Mouse (Mus musculus): ENCODE data around the gene Gm10306.

The Gm10306 gene

DNA sequence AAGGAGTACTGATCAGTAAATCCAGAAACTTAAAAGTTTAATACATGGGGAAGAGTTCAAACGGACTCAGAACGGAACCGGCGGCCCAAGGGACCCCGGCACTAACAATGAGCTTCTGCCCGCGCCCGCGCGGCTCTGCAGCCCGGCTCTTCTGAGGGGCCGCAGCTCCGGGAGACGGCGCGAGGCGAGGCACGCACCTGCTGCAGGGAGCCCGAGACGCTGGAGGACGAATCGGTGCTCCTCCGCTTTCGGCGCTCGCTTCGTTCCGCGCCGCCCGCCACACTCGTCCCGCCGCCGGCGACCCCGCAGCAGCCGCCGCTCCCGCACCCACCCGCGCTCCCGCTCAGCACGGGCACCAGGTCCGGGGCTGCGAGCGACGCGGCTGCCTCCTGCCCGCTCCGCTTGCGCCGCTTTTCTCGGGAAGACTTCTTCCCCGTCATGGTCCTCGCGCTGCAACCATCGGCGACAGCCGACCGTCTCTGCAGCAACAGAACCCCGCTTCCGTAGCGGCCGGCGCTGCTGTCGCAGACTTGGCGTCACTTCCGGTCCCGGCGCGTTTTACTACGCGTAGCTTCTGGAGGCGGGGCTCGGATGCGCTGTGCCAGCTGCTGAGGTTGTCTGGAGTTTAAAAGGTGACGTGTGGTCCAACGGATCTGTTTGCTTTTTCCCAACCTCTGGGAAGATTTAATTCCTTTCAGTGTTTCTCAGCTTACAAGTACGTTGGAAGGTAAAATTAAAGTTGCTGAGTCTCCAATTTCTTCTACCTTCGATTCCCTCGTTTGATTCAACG, at the start of gene Gm10306, which contains the start of gene Caap1:
Gene Gm10306, plus strand, starts transcription at position 282 of the 790 bp plus-strand sequence.
Gene Caap1, minus strand, starts transcription at position 532 of the 790 bp plus-strand sequence.
- in situ Hi-C loops (cut with MboI, MseI), result loop anchor here (5.0 kb wide), 1 partner anchor 41 kb away; no protein-coding TSS in a partner anchor

DNA sequence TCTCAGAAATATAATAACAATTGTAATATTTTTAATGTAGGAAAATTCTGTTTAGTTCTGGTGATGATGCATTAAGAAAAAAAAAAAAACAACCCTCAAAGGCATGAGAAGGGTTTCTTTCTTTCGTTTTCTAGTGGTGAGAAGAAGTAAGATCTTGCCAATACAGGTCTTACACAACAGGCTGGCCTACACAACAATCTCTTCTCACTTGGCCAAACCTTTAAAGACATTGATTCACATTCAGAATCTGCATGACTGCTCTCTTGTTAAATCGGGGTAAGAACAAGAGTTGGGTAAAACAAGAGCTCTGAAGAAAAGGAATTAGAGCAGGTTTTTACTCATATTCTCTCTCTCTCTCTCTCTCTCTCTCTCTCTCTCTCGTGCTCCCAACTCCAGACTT, 41.0 kb upstream of the Gm10306 start:
- in situ Hi-C loops (cut with MboI, MseI), result loop anchor here (25.0 kb wide), 1 partner anchor 953 kb away; no protein-coding TSS in a partner anchor

DNA sequence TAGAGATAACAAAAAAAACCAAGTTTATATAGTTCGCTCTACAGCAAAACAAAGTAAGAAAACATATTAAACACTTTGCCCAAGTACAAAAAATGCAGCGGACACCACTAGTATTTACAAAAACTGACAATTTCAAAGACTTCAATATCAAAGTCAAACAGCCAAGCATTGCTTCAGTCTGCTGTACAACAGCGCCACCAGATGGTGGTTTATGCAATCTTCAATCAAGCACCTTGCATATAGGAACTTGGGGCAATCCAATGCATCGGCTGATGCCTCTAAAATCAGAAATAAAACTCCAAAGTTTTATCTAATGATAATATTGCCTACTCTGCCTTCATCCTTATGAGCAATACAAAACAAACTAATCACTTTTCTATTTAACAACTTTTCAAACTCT, 38.7 kb upstream of the Gm10306 start:
- in situ Hi-C loops (cut with MboI, MseI), result loop anchor here (25.0 kb wide), 1 partner anchor 955 kb away; no protein-coding TSS in a partner anchor

DNA sequence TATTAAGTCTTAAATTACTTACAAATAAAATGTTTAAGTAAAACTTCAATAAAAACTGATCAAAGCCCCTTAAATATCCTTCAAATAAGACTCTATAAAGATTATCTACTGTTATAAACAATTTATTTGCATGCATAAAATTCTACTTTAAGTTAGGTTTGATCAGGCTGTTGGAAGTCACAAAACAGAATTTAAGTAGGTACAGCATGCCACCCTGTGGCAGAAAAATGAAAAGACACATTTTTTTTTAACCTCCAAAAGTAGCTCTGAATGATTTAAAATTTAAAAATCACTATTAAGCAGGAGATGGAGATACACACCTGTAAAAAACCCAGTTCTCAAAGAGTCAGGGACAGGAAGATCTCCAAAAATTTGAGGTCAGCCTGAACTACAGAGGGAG, 33.0 kb upstream of the Gm10306 start:
- in situ Hi-C loops (cut with MboI, MseI), result loop anchor here (10.0 to 25.0 kb wide), 2 partner anchors 961 to 1189 kb away; partner anchors contain the start of gene Tusc1

DNA sequence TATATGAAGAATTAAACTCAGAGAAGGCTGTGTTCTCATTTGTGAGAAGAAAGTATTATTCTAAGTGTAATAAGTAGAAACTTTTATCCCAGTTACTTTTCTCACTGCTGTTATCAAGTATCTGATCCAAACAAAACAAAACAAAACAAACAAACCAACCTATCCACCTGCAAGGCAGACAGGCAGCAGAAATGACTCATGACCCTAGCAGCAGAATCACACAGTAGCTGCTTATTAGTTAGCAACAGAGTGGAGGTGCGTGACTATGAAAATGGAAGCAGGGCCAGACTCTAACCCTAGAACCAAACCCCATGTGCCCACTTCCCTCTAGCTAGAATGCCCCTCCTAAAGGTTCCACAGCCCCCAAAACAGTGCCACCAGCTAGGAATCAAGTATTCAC, 26.9 kb upstream of the Gm10306 start:
- in situ Hi-C loops (cut with MboI, MseI), result loop anchor here (10.0 kb wide), 1 partner anchor 1195 kb away; the partner anchor contains the start of gene Tusc1

DNA sequence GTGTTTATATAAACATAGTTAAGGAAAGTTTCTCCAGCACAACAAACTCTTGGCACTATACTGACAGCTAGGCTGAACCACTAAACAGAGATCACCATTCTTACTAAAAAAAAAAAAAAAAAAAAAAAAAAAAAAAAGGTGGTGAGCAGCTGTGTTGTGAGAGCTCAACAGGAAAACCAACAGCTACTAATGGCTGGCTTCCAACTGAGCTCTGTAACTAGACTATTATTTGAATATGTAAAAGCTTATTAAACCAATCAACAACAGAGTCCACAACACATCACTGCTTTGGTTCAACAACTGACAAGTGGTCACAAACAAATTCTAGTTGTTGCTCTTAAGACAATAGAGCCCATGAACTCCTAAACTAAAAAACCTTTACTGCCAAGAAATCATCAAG, 23.1 kb upstream of the Gm10306 start:
- in situ Hi-C loops (cut with MboI, MseI), result no loop called here

DNA sequence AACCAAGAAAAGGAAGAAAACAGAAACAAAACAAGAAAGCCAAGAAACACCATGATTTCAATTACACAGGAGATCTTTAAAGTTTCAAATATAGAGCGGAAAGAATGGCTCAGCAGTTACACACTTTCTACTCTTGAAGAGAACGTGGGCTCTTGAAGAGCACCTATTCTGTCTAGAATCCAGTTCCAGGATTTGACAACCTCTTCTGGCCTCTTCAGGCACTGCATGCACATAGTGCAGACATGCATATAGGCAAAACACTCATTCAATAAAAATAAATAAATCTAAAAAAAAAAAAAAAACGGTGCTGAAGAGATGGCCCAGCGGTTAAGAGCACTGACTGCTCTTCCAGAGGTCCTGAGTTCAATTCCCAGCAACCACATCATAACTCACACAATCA, 13.3 kb upstream of the Gm10306 start:
- in situ Hi-C loops (cut with MboI, MseI), result no loop called here

DNA sequence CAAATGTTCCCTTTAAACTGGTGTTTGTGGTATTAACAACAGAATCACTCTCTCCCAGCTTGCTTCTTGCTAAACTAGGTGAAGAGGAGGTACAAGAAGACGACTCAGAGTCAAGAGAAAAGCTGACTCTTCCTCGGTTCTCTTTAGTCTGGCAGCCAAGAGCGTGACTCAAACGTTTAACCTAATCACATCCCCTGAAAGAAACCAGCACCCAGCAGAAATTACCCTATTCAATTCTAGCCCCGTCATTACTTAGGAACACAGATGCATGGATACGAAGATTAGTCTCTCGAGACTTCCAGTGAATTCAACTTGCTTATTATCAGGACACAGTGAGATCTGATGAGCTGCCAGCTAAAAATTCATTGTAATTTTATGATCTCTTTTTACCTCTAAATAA, 12.0 kb upstream of the Gm10306 start:
- in situ Hi-C loops (cut with MboI, MseI), result no loop called here

DNA sequence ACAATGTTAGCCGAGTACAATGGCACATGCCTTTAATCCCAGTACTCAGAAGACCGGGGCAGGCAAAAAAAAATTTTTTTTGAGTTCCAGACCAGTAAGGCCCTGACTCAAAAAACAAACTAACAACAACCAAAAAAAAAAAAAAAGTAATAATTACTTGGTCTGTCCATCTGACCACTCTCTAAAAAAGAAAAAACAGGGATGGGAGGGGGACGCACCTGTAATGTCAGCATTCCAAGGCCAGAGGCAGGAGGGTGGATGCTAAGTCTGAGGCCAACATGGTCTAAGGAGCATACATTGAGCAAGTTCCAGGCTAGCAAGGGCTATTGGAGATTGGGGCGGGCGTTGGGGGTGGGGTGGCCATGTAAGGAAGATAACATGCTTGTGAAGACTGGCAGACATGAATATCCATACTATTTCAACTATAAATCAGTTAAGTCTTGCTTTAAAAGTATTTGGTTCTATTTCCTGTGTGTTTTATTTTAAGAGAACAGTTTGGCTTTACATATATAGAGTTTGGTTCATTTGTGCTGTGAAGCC, 1.3 kb upstream of the Gm10306 start:
- in situ Hi-C loops (cut with MboI, MseI), result loop anchor here (5.0 kb wide), 1 partner anchor 42 kb away; no protein-coding TSS in a partner anchor

DNA sequence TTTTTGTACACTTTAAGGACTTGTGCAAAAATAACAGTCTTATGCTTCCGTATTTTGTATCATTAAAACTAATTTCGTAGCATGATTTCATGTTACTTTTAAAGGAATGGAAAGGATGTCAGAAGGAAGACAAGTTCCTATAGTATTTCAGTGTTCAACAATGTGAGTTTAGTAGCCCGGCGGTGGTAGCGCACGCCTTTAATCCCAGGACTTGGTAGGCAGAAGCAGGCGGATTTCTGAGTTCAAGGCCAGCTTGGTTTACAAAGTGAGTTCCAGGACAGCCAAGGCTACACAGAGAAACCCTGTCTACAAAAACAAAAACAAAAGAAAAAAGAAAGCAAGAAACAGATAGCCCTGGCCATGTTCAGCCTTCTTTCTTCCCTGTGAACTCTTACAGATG, 799 bp downstream of the Gm10306 start:
- in situ Hi-C loops (cut with MboI, MseI), result loop anchor here (5.0 kb wide), 1 partner anchor 40 kb away; no protein-coding TSS in a partner anchor

DNA sequence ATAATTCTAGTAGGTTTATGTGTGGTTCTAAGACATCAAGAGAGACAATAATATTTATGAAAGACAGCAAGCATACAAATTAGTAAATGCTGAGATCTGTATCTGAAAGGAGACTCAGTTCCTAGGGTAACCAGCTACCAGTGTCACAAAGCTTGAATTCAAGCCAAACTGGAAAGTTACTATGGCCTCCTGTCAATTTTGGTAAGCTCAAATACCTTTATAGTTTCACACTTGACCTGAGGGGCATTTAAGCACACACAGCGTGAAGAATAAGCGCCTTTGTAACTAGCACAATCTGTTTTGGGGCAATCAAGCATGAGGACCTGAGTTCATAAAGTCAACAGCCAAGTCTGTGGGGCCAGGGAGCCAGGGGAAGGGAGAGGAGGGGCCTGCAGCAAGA, 2.9 kb downstream of the Gm10306 start:
- in situ Hi-C loops (cut with MboI, MseI), result loop anchor here (5.0 kb wide), 1 partner anchor 38 kb away; no protein-coding TSS in a partner anchor

DNA sequence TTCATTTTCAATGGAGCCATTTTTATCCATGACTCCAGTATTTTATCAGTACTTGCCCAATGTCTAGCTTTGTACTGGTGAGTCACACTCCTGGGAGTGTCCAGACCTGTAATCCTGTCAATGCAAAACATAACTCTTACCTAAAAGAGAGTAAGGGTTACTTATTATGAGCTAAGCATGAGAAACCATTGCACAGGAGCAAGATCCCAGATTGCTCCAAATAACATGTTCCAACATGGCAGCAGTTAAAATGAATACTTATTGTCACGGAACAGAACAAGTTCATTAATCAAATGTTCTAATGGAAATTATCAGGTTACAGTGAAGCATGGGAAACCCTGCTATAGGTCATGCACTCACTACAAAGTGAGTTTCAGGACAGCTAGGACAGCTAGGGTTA, 4.0 kb downstream of the Gm10306 start:
- in situ Hi-C loops (cut with MboI, MseI), result no loop called here

DNA sequence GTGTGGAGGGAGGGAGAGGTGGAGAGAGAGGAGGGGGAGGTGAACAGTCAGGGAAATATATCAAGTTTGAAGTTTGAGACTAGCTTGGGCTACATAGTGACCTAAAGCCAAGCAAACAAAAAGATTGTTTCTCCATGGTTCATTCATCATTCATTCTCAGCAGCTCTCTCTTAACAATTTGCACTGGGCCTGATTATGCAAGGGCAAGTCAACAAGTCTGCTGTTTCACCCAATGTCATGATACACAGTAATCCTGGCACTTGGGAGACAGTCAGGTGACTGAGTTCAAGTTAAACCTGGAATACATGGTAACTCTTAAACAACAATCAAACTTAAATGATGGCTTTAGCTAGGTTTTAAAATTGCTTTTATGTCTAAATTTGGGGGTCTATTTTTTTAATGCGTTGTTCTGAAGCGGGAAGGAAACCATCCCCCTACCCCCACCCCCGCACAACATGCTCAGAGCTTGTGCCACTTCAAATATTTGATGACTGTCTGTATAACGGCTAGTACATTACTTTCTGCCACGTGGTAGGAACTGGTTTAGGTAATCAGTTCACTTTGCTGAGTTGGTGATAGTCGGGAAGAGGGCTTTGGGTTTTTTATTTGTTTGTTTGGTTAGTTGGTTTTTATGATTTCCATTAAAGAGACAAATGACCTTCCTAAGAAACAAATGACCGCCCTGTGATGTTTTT, 5.8 kb downstream of the Gm10306 start:
- in situ Hi-C loops (cut with MboI, MseI), result no loop called here

DNA sequence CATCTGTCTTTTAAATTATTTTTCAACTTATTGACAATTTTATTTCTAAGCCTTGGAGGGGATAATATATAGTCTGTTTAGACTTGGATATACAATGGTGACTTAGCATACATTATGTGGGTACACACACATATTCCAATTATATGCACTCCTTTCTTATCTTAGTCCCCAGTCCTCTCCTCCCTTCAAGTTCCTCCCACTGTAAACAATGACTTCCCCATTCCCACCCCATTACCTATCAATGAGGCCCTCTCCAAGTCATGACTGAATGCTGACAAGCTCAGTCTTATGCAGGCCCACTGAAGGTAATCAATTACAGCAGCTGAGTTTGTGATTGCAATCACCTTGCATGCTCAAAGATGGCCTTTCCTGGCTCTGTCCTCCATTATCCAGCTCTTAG, 8.0 kb downstream of the Gm10306 start:
- in situ Hi-C loops (cut with MboI, MseI), result no loop called here

DNA sequence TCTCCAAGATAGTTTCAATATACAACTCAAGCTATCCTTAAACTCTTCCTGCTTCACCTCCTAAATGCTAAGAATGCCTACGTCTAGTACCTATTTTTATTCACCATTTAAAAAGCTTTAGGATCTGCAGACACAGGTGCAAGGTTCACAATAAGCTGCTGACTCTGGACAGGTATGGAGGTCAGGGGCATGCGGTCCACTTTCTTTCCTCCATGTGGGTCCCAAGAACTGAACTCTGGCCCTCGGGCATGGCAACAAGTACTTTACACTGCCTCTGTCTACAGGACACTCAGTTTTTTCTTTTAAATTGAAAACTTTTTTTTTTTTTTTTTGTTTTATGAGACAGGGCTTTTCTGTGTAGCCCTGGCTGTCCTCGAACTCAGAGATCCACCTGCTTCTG, 16.3 kb downstream of the Gm10306 start:
- in situ Hi-C loops (cut with MboI, MseI), result no loop called here

DNA sequence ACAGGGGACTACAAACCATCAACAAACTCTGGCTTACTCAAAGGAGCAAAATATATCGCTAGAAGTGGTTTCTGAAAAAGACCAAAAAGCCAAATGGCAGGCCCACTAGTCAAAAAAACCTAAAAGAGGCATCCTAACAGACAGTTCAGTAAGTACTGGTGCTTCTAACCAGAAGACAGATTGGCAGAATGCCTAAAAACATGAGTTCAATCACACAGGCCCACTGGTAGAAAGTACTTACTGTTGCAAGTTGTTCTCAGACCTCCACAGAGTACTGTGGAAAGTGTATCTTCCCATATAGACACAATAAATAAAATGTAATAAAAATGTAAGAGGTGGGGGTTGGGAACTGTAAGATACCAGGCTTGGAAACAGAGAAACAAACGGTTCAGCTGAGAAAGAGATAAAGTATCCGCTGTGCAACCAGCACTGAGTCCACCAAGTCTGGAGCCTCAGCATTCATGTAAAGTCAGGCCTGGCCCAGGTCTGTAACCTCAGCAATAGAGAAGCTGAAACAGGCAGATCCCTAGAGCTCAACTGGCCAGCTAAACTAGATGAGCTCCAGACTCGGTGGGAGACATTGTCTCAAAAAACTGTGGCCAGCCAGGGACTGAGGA, 35.5 kb downstream of the Gm10306 start:
- in situ Hi-C loops (cut with MboI, MseI), result loop anchor here (25.0 kb wide), 1 partner anchor 1370 kb away; the partner anchor contains the start of gene Hook1

DNA sequence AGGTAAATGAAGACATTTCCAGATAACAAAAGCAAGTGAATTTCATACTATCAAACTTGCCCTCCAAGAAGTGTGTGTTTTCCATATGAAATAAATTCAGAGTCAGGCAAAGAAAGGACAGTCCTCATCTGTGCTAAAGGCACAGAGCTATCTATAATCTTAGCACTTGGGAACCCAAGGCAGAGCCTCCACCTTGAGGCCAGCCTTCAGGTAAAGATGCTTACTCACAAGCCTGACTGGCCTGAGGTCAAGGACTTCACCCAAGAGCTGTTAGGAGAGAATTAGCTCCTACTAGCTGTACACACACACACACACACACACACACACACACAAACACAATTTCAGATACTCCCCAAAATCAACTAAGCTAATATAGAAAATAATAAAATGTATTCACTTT, 36.4 kb downstream of the Gm10306 start:
- in situ Hi-C loops (cut with MboI, MseI), result loop anchor here (25.0 kb wide), 1 partner anchor 1370 kb away; the partner anchor contains the start of gene Hook1

DNA sequence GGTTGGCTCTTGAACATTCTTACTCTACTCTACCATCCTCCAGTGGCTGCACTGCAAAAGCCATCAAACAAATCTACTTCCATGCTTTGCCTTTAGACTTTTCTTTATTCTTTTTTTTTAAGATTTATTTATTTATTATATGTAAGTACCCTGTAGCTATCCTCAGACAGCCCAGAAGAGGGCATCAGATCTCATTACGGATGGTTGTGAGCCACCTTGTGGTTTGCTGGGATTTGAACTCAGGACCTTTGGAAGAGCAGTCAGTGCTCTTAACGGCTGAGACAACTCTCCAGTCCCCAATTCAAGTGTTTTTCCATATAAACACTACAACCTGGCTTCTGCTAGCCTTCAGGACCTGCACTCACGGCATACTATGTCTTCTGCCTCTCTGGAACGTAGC, 45.0 kb downstream of the Gm10306 start:
- in situ Hi-C loops (cut with MboI, MseI), result no loop called here

DNA sequence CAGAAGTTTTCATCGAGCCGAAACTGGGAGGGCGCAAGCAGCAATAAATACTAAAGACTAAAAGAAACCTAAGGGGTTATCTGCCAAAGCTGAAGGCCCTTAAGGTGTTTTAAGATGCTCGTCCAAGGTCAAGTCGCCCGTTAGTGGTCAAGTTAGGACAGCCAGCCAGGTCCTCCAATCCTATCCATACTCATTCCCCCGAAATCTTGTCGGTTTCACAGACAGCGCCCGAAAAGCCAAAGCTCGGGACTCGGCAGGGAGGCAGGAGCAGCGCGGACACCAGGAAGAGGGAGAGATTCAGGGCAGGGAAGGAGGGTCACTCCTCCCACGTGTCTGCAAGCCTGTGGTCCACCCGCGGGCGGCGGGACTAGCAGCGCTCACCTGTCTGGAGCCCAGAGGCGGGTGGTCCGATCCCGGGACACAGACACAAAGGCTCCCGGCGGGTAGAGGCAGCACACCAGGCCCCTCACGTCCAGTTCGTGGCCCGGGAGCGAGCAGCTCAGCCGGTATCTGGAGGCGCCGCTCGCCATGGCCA, 46.2 kb downstream of the Gm10306 start:
- in situ Hi-C loops (cut with MboI, MseI), result no loop called here

DNA sequence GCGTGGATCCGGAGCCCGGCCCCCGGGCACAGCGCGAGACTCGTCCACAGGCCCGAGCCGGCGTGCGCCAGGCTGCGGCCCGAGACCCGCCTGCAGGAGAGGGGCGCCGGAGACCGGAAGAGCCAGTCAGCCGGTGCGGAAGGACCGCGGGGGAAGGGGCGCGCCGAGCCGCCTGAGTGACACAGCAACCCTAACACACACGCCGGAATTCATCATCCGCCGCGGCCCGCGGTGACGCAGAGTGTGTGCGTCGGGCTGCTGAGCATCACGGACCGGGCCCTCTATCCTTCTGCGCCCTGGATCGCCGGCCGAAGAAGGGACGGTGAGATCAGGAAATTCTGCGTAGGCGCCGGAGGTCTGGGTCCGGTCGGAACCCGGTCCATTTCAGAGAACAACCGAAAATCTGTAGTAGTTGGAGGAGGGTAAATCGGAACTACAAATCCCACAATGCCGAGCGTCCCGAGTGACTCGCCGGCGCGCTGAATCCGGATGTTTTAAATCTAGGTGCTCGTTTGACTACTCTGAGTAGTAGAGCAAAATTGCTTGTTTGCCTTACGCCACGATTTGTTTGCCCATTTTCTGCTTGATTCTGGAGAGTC, 46.8 kb downstream of the Gm10306 start, which contains the start of gene Plaa:
Gene Plaa, minus strand, starts transcription at position 214 of the 599 bp plus-strand sequence.
- in situ Hi-C loops (cut with MboI, MseI), result no loop called here
